Comparison of ENCODE assay signal across 8 mouse cellular contexts in the genomic region with DNA sequence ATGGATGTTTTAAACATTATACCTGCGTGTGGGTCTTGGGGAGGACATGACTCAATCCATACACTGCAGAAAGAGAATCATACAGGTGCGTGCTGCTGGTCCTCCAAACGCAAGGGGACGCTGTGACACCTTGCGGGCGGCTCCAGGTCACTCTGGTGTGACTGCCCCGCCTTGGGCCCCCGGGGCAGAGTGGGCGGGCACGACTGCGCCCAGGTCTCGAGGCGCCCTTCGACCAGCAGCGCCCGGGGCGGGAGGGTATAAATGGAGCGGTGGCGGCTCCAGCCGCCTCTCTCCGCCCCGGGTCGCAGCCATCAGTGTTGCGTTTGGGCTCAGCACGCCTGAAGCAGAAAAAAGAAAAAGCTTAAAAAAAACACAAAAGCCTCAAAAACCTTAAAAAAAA. TPM values are rescaled to one million over a fixed set of nuclear protein-coding genes. Genes with fewer than 3 reads are reported as not detected.
DNase-seq lines count a peak whose midpoint lies in the region; ATAC-seq and TF ChIP-seq lines count a peak whose summit lies in the region.

No protein-coding gene starts in this region.

- no peaks in the 10 kb centered on the region for H3K9me3 ChIP-seq in embryonic facial prominence, embryonic 15.5 days (replicated peaks)
- no peaks in the 10 kb centered on the region for H3K9me3 ChIP-seq in limb, embryonic 14.5 days (ENCODE audit: control insufficient read depth, low read length)
- H3K9me3 ChIP-seq in midbrain, embryonic 16.5 days (replicated peaks; ENCODE audit: control insufficient read depth, low read length, poor library complexity, severe bottlenecking) = no peaks in the 10 kb centered on the region

- H3K36me3 ChIP-seq in embryonic facial prominence, embryonic 15.5 days = peaks cover 9% of the 10 kb centered on the region
- peaks cover 7% of the 10 kb centered on the region for H3K36me3 ChIP-seq in limb, embryonic 14.5 days (ENCODE audit: control insufficient read depth, insufficient read depth, low read length)
- H3K36me3 ChIP-seq in midbrain, embryonic 16.5 days (ENCODE audit: control insufficient read depth, insufficient read depth, low read length) = peaks cover 3% of the 10 kb centered on the region; the same call in 1 of the 2 replicates
- H3K36me3 ChIP-seq in spleen, adult 2 months (ENCODE audit: control insufficient read depth, insufficient read depth, low read length) = peaks cover 2% of the 10 kb centered on the region

- peaks cover 12% of the 10 kb centered on the region for H3K4me1 ChIP-seq in bone marrow macrophage, adult 2 months (ENCODE audit: control insufficient read depth, insufficient read depth, low read length)
- H3K4me1 ChIP-seq in embryonic facial prominence, embryonic 15.5 days = peaks cover 29% of the 10 kb centered on the region
- peaks cover 19% of the 10 kb centered on the region for H3K4me1 ChIP-seq in limb, embryonic 14.5 days (ENCODE audit: control insufficient read depth, insufficient read depth, low read length)
- peaks cover 22% of the 10 kb centered on the region for H3K4me1 ChIP-seq in midbrain, embryonic 16.5 days (ENCODE audit: control insufficient read depth, insufficient read depth, low read length)
- peaks cover 7% of the 10 kb centered on the region; the same call in 1 of the 2 replicates for H3K4me1 ChIP-seq in spleen, adult 2 months (ENCODE audit: control insufficient read depth, insufficient read depth, insufficient read length)

- H3K4me3 ChIP-seq in bone marrow macrophage, adult 2 months (ENCODE audit: insufficient read depth, low read length) = peak overlapping the region; percentile 98; the same call in 1 of the 2 replicates
- H3K4me3 ChIP-seq in embryonic facial prominence, embryonic 15.5 days (replicated peaks) = peak overlapping the region; percentile 60
- peak overlapping the region; percentile 48 for H3K4me3 ChIP-seq in limb, embryonic 14.5 days (replicated peaks; ENCODE audit: low read length)
- H3K4me3 ChIP-seq in midbrain, embryonic 16.5 days (ENCODE audit: low read depth, low read length) = peak overlapping the region; percentile 70
- H3K4me3 ChIP-seq in spleen, adult 2 months (ENCODE audit: extremely low read depth, insufficient read depth, insufficient read length) = peak overlapping the region; percentile 59

- DNase-seq in B cell, adult 2 months = peak; percentile 97
- DNase-seq in heart, adult 9 months (ENCODE audit: low spot score in 2 of 2) = peak; percentile 83 to 88
- DNase-seq in kidney, adult 9 months = peak; percentile 94
- DNase-seq in limb, embryonic 14.5 days (ENCODE audit: low spot score) = peak; percentile 90
- peak; percentile 83 to 92 for DNase-seq in spleen, adult 2 months (ENCODE audit: low read depth in 1 of 2, low spot score in 2 of 2)

- peak; percentile 28; the same call in 1 of the 2 replicates for TF ChIP-seq CTCF in bone marrow macrophage, adult 2 months (IDR thresholded peaks at IDR 0.05; ENCODE audit: low read depth, low read length)
- peak; percentile 69; the same call in 1 of the 2 replicates for TF ChIP-seq CTCF in spleen, adult 2 months (IDR thresholded peaks at IDR 0.05; ENCODE audit: extremely low read depth, insufficient read depth, insufficient read length, insufficient replicate concordance)

- H3K27ac ChIP-seq in bone marrow macrophage, adult 2 months (ENCODE audit: insufficient read depth, low read depth, low read length) = peak overlapping the region; percentile 79
- H3K27ac ChIP-seq in embryonic facial prominence, embryonic 15.5 days (replicated peaks) = peak overlapping the region; percentile 66; the same call in 1 of the 2 replicates
- H3K27ac ChIP-seq in limb, embryonic 14.5 days (replicated peaks; ENCODE audit: low read depth, low read length) = 0 out of 2 replicates have a peak overlapping the region, but pooled peaks have one; percentile 38
- H3K27ac ChIP-seq in midbrain, embryonic 16.5 days (ENCODE audit: low read length) = peak overlapping the region; percentile 61
- H3K27ac ChIP-seq in spleen, adult 2 months (ENCODE audit: insufficient read depth, low read length) = peak overlapping the region; percentile 66; the same call in 1 of the 2 replicates

- ATAC-seq in embryonic facial prominence, embryonic 15.5 days (ENCODE audit: insufficient number of reproducible peaks, low FRiP score, low TSS enrichment, low read depth) = peak; percentile 90
- peak; percentile 92 for ATAC-seq in limb, embryonic 14.5 days (ENCODE audit: low FRiP score, low read depth)
- peak; percentile 92 for ATAC-seq in midbrain, embryonic 16.5 days

- peak overlapping the region; percentile 74 for H3K4me2 ChIP-seq in embryonic facial prominence, embryonic 15.5 days (replicated peaks)
- H3K4me2 ChIP-seq in limb, embryonic 14.5 days (replicated peaks; ENCODE audit: low read depth, low read length, severe bottlenecking) = peak overlapping the region; percentile 81
- H3K4me2 ChIP-seq in midbrain, embryonic 16.5 days (ENCODE audit: low read length) = peak overlapping the region; percentile 95

- under 1% methylated on average over 25 of the region's 25 CpGs for WGBS in embryonic facial prominence, embryonic 15.5 days
- under 1% methylated on average over 25 of the region's 25 CpGs for WGBS in limb, embryonic 14.5 days
- 2% methylated on average over 25 of the region's 25 CpGs for WGBS in midbrain, embryonic 16.5 days
- under 1% methylated on average over 25 of the region's 25 CpGs for WGBS in spleen, adult 2 months

- peak overlapping the region; percentile 31; the same call in 1 of the 2 replicates for H3K9ac ChIP-seq in embryonic facial prominence, embryonic 15.5 days
- peak overlapping the region; percentile 61 for H3K9ac ChIP-seq in limb, embryonic 14.5 days (ENCODE audit: low read depth, low read length, severe bottlenecking)
- peak overlapping the region; percentile 70 for H3K9ac ChIP-seq in midbrain, embryonic 16.5 days (ENCODE audit: low read depth, low read length)

- no peaks in the 10 kb centered on the region for H3K27me3 ChIP-seq in embryonic facial prominence, embryonic 15.5 days
- no peaks in the 10 kb centered on the region for H3K27me3 ChIP-seq in limb, embryonic 14.5 days (ENCODE audit: control insufficient read depth, insufficient read depth, low read length)
- H3K27me3 ChIP-seq in midbrain, embryonic 16.5 days (ENCODE audit: control insufficient read depth, insufficient read depth, low read depth, low read length) = no peaks in the 10 kb centered on the region
- no peaks in the 10 kb centered on the region for H3K27me3 ChIP-seq in spleen, adult 2 months (ENCODE audit: control insufficient read depth, insufficient read depth, low read length)

- no peak; the same call in 1 of the 2 replicates for TF ChIP-seq POLR2A in bone marrow macrophage, adult 2 months (IDR thresholded peaks at IDR 0.05; ENCODE audit: borderline replicate concordance, low read depth, low read length)
- TF ChIP-seq POLR2A in limb, embryonic 14.5 days (IDR thresholded peaks at IDR 0.05; ENCODE audit: borderline replicate concordance, extremely low read depth, insufficient read depth, insufficient read length) = peak; percentile 94; the same call in 1 of the 2 replicates
- peak; percentile 53 for TF ChIP-seq POLR2A in spleen, adult 2 months (IDR thresholded peaks at IDR 0.05; ENCODE audit: low read depth, low read length)

RNA-seq across cellular contexts. Expression of a gene that starts 20.3 kb away (rescaled TPM):
- 16.7 and 18.3 TPM in 2 replicates for polyA plus RNA-seq in bone marrow macrophage, adult 2 months (2012; ENCODE audit: insufficient read depth, insufficient read length, missing spikeins)
- 37.5 and 45.0 TPM in 2 replicates for polyA plus RNA-seq in embryonic facial prominence, embryonic 15.5 days (2015; fragmentation: Nextera tagmentation; extraction: Ambion mirVana)
- 147 and 207 TPM in 2 replicates for polyA plus RNA-seq in limb, embryonic 14.5 days (2012; rRNA removed)
- polyA plus RNA-seq in limb, embryonic 14.5 days (2014; fragmentation: Nextera tagmentation; extraction: Ambion mirVana) = 57.2 and 59.1 TPM in 2 replicates
- polyA plus RNA-seq in midbrain, embryonic 16.5 days (2015; fragmentation: Nextera tagmentation; extraction: Ambion mirVana) = 28.1 and 29.5 TPM in 2 replicates
- 137 and 201 TPM in 2 replicates for polyA plus RNA-seq in spleen, adult 2 months (2012; rRNA removed)

RNA-seq across cellular contexts. Expression of a gene that starts 40.9 kb away (rescaled TPM):
- polyA plus RNA-seq in bone marrow macrophage, adult 2 months (2012; ENCODE audit: insufficient read depth, insufficient read length, missing spikeins) = not detected in 2 replicates
- polyA plus RNA-seq in embryonic facial prominence, embryonic 15.5 days (2015; fragmentation: Nextera tagmentation; extraction: Ambion mirVana) = 0.14 and 0.21 TPM in 2 replicates
- 0.20 and 0.21 TPM in 2 replicates for polyA plus RNA-seq in limb, embryonic 14.5 days (2012; rRNA removed)
- not detected in 2 replicates for polyA plus RNA-seq in limb, embryonic 14.5 days (2014; fragmentation: Nextera tagmentation; extraction: Ambion mirVana)
- polyA plus RNA-seq in midbrain, embryonic 16.5 days (2015; fragmentation: Nextera tagmentation; extraction: Ambion mirVana) = 0.15 TPM in 1 of 2 replicates, not detected in the other
- polyA plus RNA-seq in spleen, adult 2 months (2012; rRNA removed) = 0.04 and 0.28 TPM in 2 replicates

RNA-seq across cellular contexts. Expression of a gene that starts 49.1 kb away (rescaled TPM):
- polyA plus RNA-seq in bone marrow macrophage, adult 2 months (2012; ENCODE audit: insufficient read depth, insufficient read length, missing spikeins) = not detected in 2 replicates
- polyA plus RNA-seq in embryonic facial prominence, embryonic 15.5 days (2015; fragmentation: Nextera tagmentation; extraction: Ambion mirVana) = 15.6 and 16.8 TPM in 2 replicates
- polyA plus RNA-seq in limb, embryonic 14.5 days (2012; rRNA removed) = 8.9 and 11.1 TPM in 2 replicates
- polyA plus RNA-seq in limb, embryonic 14.5 days (2014; fragmentation: Nextera tagmentation; extraction: Ambion mirVana) = 9.6 and 13.2 TPM in 2 replicates
- polyA plus RNA-seq in midbrain, embryonic 16.5 days (2015; fragmentation: Nextera tagmentation; extraction: Ambion mirVana) = 5.6 and 6.2 TPM in 2 replicates
- polyA plus RNA-seq in spleen, adult 2 months (2012; rRNA removed) = 2.1 and 2.9 TPM in 2 replicates

Comparison
In these comparisons a context has a peak if more than half of its experiments do, and no peak if none do; other contexts are left out.
1. Peak in every context shown above with its lines: DNase-seq, ATAC-seq, H3K4me3 ChIP-seq and H3K27ac ChIP-seq.
2. H3K4me3 ChIP-seq: peak in every context shown above with its lines; median percentile 98 in bone marrow macrophage, adult 2 months; 70 in midbrain, embryonic 16.5 days; 60 in embryonic facial prominence, embryonic 15.5 days; 59 in spleen, adult 2 months; 48 in limb, embryonic 14.5 days.